Mouse (Mus musculus) common myeloid progenitor, adult 5-6 weeks (primary cell): ENCODE results near the gene Ank2. TPM values are rescaled to one million over a fixed set of nuclear protein-coding genes. Genes with fewer than 3 reads are reported as not detected.

Experiments used
- ATAC-seq: replicated peaks from 2 replicates; pipeline ENCODE4 v1.8.0; 2016; ENCODE audit warnings: low read depth, mild to moderate bottlenecking, moderate TSS enrichment, inconsistent platforms; ENCODE audit not compliant: poor library complexity, severe bottlenecking
- total RNA-seq: library from RNA; stranded (forward); fragments of 200-1000, 187-1606 nt; gene quantifications from 2 replicates; pipeline ENCODE4 v1.2.3, GENCODE M21; 2017

Gene Ank2
- total RNA-seq, 1 experiment from 2014 or later, result 0.27 TPM

- no peak for ATAC-seq
These were observed 241.7 kb downstream of the Ank2 start for GRCm38 (mm10) chr3:127257279-127257925.

- ATAC-seq, result no peak
These were observed 242.5 kb downstream of the Ank2 start for GRCm38 (mm10) chr3:127256681-127257080.

GRCm38 (mm10) chr3:127250930-127251329 is 248.2 kb downstream of the Ank2 start:
- ATAC-seq, result no peak

GRCm38 (mm10) chr3:127248611-127249010 is 250.5 kb downstream of the Ank2 start:
- ATAC-seq, result no peak

- ATAC-seq, result no peak
These were observed 252.0 kb downstream of the Ank2 start for GRCm38 (mm10) chr3:127246989-127247708.

- ATAC-seq, result no peak
These were observed 255.1 kb downstream of the Ank2 start for GRCm38 (mm10) chr3:127243928-127244642.

GRCm38 (mm10) chr3:127242234-127242810 is 256.8 kb downstream of the Ank2 start:
- no peak for ATAC-seq

- ATAC-seq, result no peak
These were observed 263.9 kb downstream of the Ank2 start for GRCm38 (mm10) chr3:127235271-127235670.

GRCm38 (mm10) chr3:127225799-127226730 is 273.1 kb downstream of the Ank2 start:
- ATAC-seq, result peak; percentile 52; the same call in 1 of the 2 replicates

- ATAC-seq, result no peak
These were observed 273.9 kb downstream of the Ank2 start for GRCm38 (mm10) chr3:127225167-127225798.

- no peak for ATAC-seq
These were observed 274.6 kb downstream of the Ank2 start for GRCm38 (mm10) chr3:127224315-127225166.

GRCm38 (mm10) chr3:127222086-127222485 is 277.1 kb downstream of the Ank2 start:
- no peak for ATAC-seq

GRCm38 (mm10) chr3:127220859-127221258 is 278.3 kb downstream of the Ank2 start:
- ATAC-seq, result no peak

- no peak for ATAC-seq
These were observed 285.6 kb downstream of the Ank2 start for GRCm38 (mm10) chr3:127213534-127213933.

- ATAC-seq, result no peak
These were observed 288.0 kb downstream of the Ank2 start for GRCm38 (mm10) chr3:127211119-127211518.

- ATAC-seq, result no peak
These were observed 288.6 kb downstream of the Ank2 start for GRCm38 (mm10) chr3:127210552-127210951.

GRCm38 (mm10) chr3:127208871-127209270 is 290.3 kb downstream of the Ank2 start:
- no peak for ATAC-seq

- ATAC-seq, result no peak
These were observed 293.2 kb downstream of the Ank2 start for GRCm38 (mm10) chr3:127205883-127206434.
